Mouse (Mus musculus): ENCODE results near the gene Mfn1. TPM values are rescaled to one million over a fixed set of nuclear protein-coding genes. Genes with fewer than 3 reads are reported as not detected.

Mfn1 gene
- polyA plus RNA-seq, 1 experiment from 2014 or later, result 20.1 TPM

DNA sequence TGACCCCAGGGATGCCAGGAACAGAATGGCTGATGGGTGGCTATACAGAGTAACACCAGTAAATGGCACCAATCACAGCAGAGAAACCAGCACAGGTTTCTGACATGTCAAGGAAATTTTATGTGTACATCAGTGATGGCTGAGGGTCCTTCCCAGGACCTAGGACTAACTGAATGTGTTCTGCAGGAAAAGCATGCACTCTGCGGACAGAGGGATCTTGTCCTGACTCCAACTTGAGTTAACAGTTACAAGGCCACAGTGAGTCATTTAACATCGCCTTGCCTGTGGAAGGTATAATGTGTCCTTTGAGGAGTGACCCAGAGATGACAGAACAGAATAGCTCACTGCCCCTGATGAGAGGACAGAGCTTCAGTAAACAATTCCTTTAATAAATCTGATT lies 85.5 kb downstream of the Mfn1 start:
- Histone ChIP-seq H3K4me2 (replicated peaks; ENCODE audit: low read depth) (no peak overlapping the region; the same call in 1 of the 2 replicates), H3K4me3 (ENCODE audit: low read depth, low read length) (no peak overlapping the region), H3K4me1 (replicated peaks; ENCODE audit: control insufficient read depth, insufficient read depth, low read length) (no peaks in the 10 kb centered on the region), H3K9ac (ENCODE audit: low read depth, low read length) (no peak overlapping the region), H3K36me3 (ENCODE audit: control insufficient read depth, insufficient read depth) (no peaks in the 10 kb centered on the region), H3K9me3 (ENCODE audit: control insufficient read depth) (no peaks in the 10 kb centered on the region), H3K27ac (ENCODE audit: low read depth, low read length) (no peak overlapping the region), H3K27me3 (replicated peaks; ENCODE audit: control insufficient read depth, insufficient read depth, low read length) (no peaks in the 10 kb centered on the region)
- 68% methylated on average over 2 of the region's 2 CpGs for WGBS
- TF ChIP-seq CTCF (IDR thresholded peaks at IDR 0.05; ENCODE audit: low read depth), result no peak
- no peak for ATAC-seq

DNA sequence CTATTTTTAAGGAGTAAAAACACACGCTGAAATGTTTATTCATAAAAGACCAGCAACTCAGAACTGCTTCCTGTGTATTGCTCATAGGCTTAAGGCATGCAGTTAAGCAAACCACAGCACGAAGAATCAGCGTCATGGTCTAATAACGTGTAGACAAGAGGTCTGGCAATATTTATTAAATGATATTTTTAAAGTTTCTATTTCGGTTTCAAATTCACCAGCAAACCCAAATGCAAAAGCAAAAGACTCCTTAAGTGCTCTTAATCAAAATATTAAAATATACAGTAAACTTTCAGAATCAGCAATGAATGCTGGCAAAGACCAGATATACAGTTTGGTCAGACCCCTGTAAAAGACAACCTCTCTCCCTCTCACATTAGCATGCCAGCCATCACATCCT lies 86.1 kb downstream of the Mfn1 start:
- peak overlapping the region; percentile 77 for H3K4me2 ChIP-seq (replicated peaks; ENCODE audit: low read depth)
- H3K4me1 ChIP-seq (replicated peaks; ENCODE audit: control insufficient read depth, insufficient read depth, low read length), result no peaks in the 10 kb centered on the region
- peak overlapping the region; percentile 60 for H3K4me3 ChIP-seq (ENCODE audit: low read depth, low read length)
- 49% methylated on average over 5 of the region's 5 CpGs for WGBS
- no peak for ATAC-seq
- no peaks in the 10 kb centered on the region for H3K27me3 ChIP-seq (replicated peaks; ENCODE audit: control insufficient read depth, insufficient read depth, low read length)
- no peak overlapping the region for H3K27ac ChIP-seq (ENCODE audit: low read depth, low read length)
- TF ChIP-seq CTCF (IDR thresholded peaks at IDR 0.05; ENCODE audit: low read depth), result no peak
- H3K9me3 ChIP-seq (ENCODE audit: control insufficient read depth), result no peaks in the 10 kb centered on the region
- no peak overlapping the region for H3K9ac ChIP-seq (ENCODE audit: low read depth, low read length)
- no peaks in the 10 kb centered on the region for H3K36me3 ChIP-seq (ENCODE audit: control insufficient read depth, insufficient read depth)

DNA sequence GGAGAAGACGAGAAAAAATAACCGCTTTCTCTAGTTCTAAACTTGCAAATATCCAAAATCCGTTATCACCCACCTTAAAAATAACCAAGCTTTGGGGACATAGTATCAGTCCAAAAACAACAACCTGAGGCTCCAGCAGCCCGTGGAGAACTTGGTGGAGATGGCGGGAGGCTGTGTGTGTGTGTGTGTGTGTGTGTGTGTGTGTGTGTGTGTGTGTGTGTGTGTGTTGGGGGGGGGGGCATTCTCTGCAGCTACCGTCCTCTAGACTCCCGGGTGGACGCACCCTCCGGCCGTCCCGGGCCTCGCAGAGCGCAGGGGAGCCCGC lies 86.7 kb downstream of the Mfn1 start:
- Histone ChIP-seq H3K36me3 (ENCODE audit: control insufficient read depth, insufficient read depth) (no peaks in the 10 kb centered on the region), H3K4me1 (replicated peaks; ENCODE audit: control insufficient read depth, insufficient read depth, low read length) (no peaks in the 10 kb centered on the region), H3K4me3 (ENCODE audit: low read depth, low read length) (peak overlapping the region; percentile 60), H3K27ac (ENCODE audit: low read depth, low read length) (peak overlapping the region; percentile 68), H3K4me2 (replicated peaks; ENCODE audit: low read depth) (peak overlapping the region; percentile 77), H3K9me3 (ENCODE audit: control insufficient read depth) (no peaks in the 10 kb centered on the region), H3K27me3 (replicated peaks; ENCODE audit: control insufficient read depth, insufficient read depth, low read length) (no peaks in the 10 kb centered on the region), H3K9ac (ENCODE audit: low read depth, low read length) (peak overlapping the region; percentile 59)
- no peak for ATAC-seq
- WGBS, result 14% methylated on average over 10 of the region's 14 CpGs
- TF ChIP-seq CTCF (IDR thresholded peaks at IDR 0.05; ENCODE audit: low read depth), result no peak

DNA sequence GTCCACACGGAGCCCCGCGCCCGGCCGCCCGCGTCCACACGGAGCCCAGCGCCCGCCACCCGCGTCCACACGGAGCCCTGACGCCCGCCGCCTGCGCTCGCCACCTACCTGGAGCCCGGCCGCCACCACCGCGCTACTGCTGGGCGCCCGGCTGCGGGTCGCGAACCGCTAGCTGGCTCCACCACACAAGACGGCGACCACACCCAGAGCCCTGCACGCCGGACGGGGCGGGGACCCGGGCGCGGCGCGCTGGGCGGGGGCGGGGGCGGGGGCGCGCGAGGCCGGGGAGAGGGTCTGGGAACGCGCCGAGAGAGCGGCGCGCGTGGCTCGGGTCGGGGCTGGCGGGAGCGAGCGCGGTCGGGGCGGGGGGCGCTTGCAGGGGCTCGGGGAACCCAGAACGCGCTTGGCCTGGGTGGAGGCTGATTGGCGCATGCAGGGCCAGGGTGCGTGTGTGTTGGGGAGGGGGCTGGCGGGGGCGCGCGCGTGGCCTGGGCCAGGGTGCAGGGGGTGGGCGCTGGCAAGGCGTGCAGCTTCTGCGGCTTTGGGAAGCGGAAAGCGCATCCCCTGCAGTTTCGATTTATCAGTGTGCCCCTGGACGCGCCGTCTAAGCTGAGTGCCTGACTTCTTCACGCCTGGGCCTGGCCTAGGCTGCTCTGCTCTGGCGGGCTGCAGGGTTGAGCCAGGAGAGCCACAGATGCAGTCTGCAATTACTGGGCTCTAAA lies 87.2 kb downstream of the Mfn1 start, which contains the start of gene Gnb4:
Gnb4 (minus strand) TSS at position 255 of the 722 bp plus-strand sequence.
- H3K27me3 ChIP-seq (replicated peaks; ENCODE audit: control insufficient read depth, insufficient read depth, low read length), result no peaks in the 10 kb centered on the region
- no peaks in the 10 kb centered on the region for H3K9me3 ChIP-seq (ENCODE audit: control insufficient read depth)
- no peak for TF ChIP-seq CTCF (IDR thresholded peaks at IDR 0.05; ENCODE audit: low read depth)
- H3K4me3 ChIP-seq (ENCODE audit: low read depth, low read length), result peak within 1 kb of the TSS; percentile 60
- WGBS, result under 1% methylated on average over 66 of the region's 83 CpGs
- no peaks in the 10 kb centered on the region for H3K36me3 ChIP-seq (ENCODE audit: control insufficient read depth, insufficient read depth)
- H3K27ac ChIP-seq (ENCODE audit: low read depth, low read length), result peak within 1 kb of the TSS; percentile 68
- peak within 1 kb of the TSS; percentile 59 for H3K9ac ChIP-seq (ENCODE audit: low read depth, low read length)
- no peaks in the 10 kb centered on the region for H3K4me1 ChIP-seq (replicated peaks; ENCODE audit: control insufficient read depth, insufficient read depth, low read length)
- H3K4me2 ChIP-seq (replicated peaks; ENCODE audit: low read depth), result peak within 1 kb of the TSS; percentile 77
- ATAC-seq, result peak; percentile 68

DNA sequence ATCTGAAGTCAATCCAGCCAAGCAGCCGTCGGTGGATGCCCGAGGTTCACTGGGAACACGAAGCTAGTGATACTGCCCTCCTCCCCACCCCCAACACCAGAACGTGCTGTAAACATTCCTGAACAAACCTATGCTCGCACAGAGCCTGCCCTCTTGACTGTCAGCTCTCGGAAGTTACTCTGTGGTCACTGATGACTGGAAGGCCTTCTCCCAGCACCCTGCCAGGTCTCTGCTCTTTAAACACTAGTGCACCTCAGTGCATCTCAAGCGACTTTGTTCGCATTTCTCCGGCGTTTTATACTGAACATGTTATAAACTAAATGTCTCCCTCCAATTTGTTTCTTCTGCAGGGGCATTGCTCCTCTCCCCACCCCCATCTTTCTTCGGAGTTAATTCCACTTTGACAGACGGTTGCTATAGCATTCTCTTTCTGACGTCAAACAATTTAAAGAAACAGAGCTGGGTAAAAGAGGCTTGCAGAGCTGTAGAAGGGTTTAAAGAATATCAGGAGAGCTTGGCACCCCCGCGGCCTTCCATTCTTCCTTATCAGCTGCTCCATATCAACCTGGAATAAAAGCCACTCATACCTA lies 87.9 kb downstream of the Mfn1 start:
- peak; percentile 30; the same call in 1 of the 2 replicates for ATAC-seq
- Histone ChIP-seq H3K4me2 (replicated peaks; ENCODE audit: low read depth) (peak overlapping the region; percentile 77), H3K27me3 (replicated peaks; ENCODE audit: control insufficient read depth, insufficient read depth, low read length) (no peaks in the 10 kb centered on the region), H3K27ac (ENCODE audit: low read depth, low read length) (peak overlapping the region; percentile 68), H3K9ac (ENCODE audit: low read depth, low read length) (peak overlapping the region; percentile 59), H3K4me3 (ENCODE audit: low read depth, low read length) (peak overlapping the region; percentile 60), H3K9me3 (ENCODE audit: control insufficient read depth) (no peaks in the 10 kb centered on the region), H3K36me3 (ENCODE audit: control insufficient read depth, insufficient read depth) (no peaks in the 10 kb centered on the region), H3K4me1 (replicated peaks; ENCODE audit: control insufficient read depth, insufficient read depth, low read length) (no peaks in the 10 kb centered on the region)
- TF ChIP-seq CTCF (IDR thresholded peaks at IDR 0.05; ENCODE audit: low read depth), result no peak
- WGBS, result 20% methylated on average over 16 of the region's 16 CpGs

DNA sequence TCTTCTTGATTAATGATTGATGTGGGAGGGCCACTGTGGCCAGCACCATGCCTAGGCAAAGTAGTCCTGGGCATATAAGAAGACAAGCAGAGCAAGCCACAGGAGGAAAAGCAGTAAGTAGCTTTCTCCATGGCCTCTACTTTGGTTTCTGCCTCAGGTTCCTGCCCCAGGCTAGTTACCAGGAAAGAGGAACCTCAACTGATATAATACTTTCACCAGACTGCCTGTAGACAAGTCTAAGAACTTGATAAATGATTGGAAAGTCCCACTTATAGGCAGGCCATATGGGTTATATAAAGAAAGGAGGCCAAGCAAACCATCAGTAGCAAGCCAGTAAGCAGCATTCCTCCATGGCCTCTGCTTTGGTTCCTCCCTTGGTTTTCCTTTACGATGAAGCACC lies 92.4 kb downstream of the Mfn1 start:
- WGBS, result 75% methylated on average over 1 of the region's 1 CpGs
- TF ChIP-seq CTCF (IDR thresholded peaks at IDR 0.05; ENCODE audit: low read depth), result no peak
- no peak for ATAC-seq

More for the DNA sequence above, 92.4 kb downstream of the Mfn1 start:
- Histone ChIP-seq H3K27me3 (replicated peaks; ENCODE audit: control insufficient read depth, insufficient read depth, low read length) (no peaks in the 10 kb centered on the region), H3K36me3 (ENCODE audit: control insufficient read depth, insufficient read depth) (no peaks in the 10 kb centered on the region), H3K9me3 (ENCODE audit: control insufficient read depth) (no peaks in the 10 kb centered on the region), H3K27ac (ENCODE audit: low read depth, low read length) (no peak overlapping the region), H3K4me1 (replicated peaks; ENCODE audit: control insufficient read depth, insufficient read depth, low read length) (no peaks in the 10 kb centered on the region), H3K9ac (ENCODE audit: low read depth, low read length) (no peak overlapping the region), H3K4me3 (ENCODE audit: low read depth, low read length) (no peak overlapping the region), H3K4me2 (replicated peaks; ENCODE audit: low read depth) (no peak overlapping the region)

Measured in intestine, postnatal 0 days (tissue).